Mouse (Mus musculus): Measurements from ENCODE around the gene Ate1.

DNA sequence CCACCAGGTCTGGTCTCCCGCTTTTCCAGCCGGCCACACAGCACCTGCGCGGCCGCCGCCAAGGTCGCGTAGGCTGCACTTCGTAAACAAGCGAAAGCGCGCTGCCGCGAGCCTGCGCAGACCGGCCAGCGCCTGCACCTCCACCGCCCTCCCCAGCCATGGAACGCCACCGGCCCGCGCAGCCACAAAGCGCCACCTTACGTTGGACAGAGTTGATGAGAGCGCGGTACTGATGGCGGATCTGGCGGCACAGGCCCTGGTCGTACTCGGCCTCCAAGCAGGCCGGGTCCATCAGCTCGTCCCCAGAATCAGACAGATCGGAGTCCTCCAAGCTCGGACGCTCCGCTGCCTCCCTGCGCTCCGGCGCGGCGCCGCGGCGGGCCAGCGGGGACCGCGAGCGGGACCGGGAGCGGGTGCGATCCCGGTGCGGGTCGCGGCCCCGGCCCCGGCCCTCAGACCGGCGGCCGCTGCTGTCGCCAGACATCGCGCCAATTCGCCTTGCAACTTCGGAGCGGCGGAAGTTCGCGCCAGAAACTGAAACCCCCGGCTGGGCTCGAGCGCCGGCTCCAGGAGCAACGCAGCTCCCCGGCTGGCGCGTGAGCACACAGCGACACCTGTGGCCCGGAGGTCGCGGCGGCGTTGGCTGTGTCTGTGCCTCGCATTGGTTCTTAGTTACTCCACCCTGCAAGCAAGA is 26.8 kb upstream of the Ate1 start:
- TF ChIP-seq POLR2A (IDR thresholded peaks at IDR 0.05; ENCODE audit: borderline replicate concordance, extremely low read depth, insufficient read depth, insufficient read length, poor library complexity, severe bottlenecking) (peak; percentile 64; the same call in 1 of the 2 replicates), CTCF (IDR thresholded peaks at IDR 0.05; ENCODE audit: borderline replicate concordance, extremely low read depth, insufficient read depth, insufficient read length) (peak; percentile 86)

All from brain, embryonic 14.5 days (tissue).